Mouse (Mus musculus) ES-Bruce4 (cell line): ENCODE results near the gene Rnf216.

ENCODE experiments used
- EP300 ChIP-seq: IDR thresholded peaks from 2 replicates; pipeline ENCODE4 v1.6.1; 2011; ENCODE audit warnings: low read depth, low read length; ENCODE audit not compliant: insufficient read depth
- POLR2A ChIP-seq: IDR thresholded peaks from one replicate; pipeline ENCODE4 v1.8.1; 2011; ENCODE audit warnings: low read length; ENCODE audit not compliant: insufficient read depth

- TF ChIP-seq POLR2A, result no peak
- TF ChIP-seq EP300, result no peak
Measured at GRCm38 (mm10) chr5:142963003-142963704, 149.6 kb downstream of the Rnf216 start.
